Mouse (Mus musculus) thymus, postnatal 10 days (tissue): ENCODE data around the gene Bloc1s4.
A peak's percentile ranks its signal among the peaks of the same experiment; 100 is the strongest.

Source experiments
- DNase-seq, 2 experiments: peaks; one replicate each; pipeline ENCODE4 v3.0.0; 2021; ENCODE audit warnings: low spot score in 2 of 2

Bloc1s4 gene

DNA sequence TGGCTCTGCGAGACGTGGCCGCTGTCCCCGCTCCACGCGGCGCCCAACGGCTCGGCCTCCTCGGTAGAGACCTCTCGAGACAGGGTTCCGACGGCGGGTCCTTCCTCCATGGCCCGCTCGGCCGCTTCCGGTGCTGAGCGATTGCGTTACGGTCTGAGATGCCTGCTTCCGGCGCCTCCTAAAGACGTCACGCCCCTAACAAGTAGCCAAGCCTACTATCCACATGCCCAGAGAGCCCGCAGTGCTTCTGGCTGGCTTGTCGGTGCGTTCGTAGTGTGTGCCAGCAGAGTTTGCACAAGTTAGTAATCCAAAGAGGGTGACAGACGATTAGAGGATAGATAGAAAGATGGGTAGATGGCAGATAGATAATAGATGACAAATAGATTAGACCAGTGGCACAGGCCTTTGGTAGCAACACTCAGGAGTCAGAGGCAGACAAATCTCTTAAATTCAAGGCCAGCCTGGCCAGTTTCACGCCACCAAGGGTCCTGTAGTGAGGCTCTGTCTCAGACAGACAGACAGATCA lies at the start of gene Bloc1s4:
Gene Bloc1s4 (minus strand): TSS at position 115 of the 526 bp plus-strand sequence.
- peak; percentile 75 to 82 for DNase-seq

- DNase-seq = no peak
These were observed 48.8 kb upstream of the Bloc1s4 start for GRCm38 (mm10) chr5:36797291-36797690.

GRCm38 (mm10) chr5:36796296-36797014 lies 48.0 kb upstream of the Bloc1s4 start, which contains the start of gene Mrfap1:
Gene Mrfap1, minus strand, starts transcription at chr5:36796772.
- peak; percentile 90 to 94 for DNase-seq

DNA sequence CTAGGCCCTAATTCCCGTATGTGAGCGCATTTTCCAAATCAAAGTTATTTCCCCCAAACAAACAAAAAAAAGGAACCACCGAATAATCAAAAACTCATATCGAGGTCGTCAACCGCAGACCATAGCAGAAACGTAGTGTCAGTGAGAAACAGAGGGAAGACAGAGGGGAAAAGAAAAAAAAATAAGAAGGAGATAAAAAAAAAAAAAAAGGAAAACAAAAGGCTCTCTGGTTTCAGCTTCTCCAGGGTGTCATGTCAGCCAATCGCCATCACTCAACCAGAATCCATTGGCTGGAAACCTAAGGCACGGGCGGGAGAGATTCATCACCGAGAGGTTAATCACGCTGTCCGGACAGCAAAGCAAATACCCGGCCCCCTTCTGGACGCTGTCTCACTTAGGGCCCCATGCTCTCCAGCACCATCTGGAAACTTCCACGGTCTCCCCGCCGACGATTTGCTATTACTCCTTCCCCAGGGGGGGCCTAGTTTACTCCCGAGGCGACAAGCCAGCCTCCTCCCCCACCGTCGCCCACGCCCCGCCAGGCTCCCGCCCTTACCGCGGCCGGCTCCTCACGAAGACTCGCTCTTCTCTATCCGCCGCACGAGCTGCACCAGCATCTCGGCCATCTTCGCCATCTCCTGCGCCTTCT lies 47.3 kb upstream of the Bloc1s4 start:
- DNase-seq = peak; percentile 54 to 64

DNA sequence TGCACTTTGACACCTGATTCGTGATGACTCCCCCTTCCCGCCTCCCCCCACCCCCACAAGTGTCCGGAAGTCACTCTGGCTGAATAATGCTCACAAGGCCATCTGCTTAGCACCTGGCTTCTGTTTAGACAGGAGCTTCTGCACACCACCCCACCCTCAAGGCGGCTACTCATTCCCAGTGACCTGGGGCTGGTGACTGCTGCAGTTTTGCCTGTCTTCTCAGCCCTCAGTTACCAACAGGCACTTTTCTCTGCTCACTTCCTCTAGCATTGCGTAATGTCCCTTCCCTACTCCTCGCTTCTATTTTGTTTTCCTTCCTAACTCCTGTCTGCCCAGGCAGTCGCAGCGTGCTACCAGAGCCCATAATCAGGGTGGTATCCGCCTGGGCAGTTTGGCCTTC lies 43.4 kb upstream of the Bloc1s4 start:
- DNase-seq = no peak

- DNase-seq = no peak
These were observed 37.6 kb upstream of the Bloc1s4 start for GRCm38 (mm10) chr5:36786052-36786451.

DNA sequence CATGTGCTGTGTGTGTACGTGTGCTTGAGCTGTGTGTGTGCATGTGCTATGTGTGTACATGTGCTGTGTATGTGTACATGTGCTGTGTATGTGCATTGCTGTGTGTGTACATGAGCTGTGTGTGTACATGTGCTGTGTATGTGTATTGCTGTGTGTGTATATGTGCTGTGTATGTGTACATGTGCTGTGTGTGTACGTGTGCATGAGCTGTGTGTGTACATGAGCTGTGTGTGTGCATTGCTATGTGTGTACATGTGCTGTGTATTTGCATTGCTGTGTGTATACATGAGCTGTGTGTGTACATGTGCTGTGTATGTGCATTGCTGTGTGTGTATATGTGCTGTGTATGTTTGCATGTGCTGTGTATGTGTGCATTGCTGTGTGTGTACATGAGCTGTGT lies 31.1 kb upstream of the Bloc1s4 start:
- DNase-seq = no peak

- DNase-seq = no peak
These were observed 30.5 kb upstream of the Bloc1s4 start for GRCm38 (mm10) chr5:36778901-36779300.

GRCm38 (mm10) chr5:36777186-36777585 lies 28.7 kb upstream of the Bloc1s4 start:
- DNase-seq = no peak

- DNase-seq = no peak
These were observed 27.6 kb upstream of the Bloc1s4 start for GRCm38 (mm10) chr5:36776021-36776575.

GRCm38 (mm10) chr5:36775317-36775716 lies 26.9 kb upstream of the Bloc1s4 start:
- DNase-seq = no peak

GRCm38 (mm10) chr5:36772586-36772985 lies 24.1 kb upstream of the Bloc1s4 start:
- DNase-seq = no peak

- no peak for DNase-seq
These were observed 21.2 kb upstream of the Bloc1s4 start for GRCm38 (mm10) chr5:36769603-36770002.

DNA sequence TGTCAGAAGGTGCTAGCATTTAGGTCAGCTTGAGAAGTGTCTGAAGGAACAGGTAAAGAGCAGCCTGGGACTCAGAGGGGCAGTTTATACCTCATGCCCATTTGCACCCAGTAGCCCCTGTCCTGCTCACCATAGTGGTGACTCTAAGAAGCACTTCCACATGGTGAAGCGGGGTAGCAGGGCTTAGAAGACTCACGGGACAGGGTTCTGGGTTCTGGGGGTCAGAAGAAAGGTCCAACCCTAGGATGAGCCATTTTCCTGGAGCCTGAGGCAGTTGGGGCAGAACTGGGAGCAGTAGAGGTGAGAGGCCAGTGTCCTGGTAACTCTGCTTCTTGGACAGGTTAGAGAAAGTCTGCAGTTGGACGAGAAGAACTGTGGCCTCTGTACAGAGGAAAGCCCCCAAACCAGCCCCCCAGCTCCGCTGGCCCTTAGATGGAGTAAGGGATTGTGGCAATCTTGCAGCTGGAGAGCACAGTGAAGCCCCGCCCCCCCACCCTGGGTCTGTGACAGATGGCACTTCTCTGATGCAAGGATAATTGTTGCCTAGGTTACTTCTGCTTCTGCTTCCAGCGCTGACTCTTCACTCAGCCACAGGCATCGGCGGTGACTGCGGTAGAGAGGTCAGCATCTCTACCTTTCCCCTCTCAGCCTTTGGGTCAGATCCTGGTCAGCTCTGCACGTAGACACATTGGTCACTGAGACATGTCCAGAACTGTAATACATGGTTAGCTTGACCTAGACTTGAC lies 18.7 kb upstream of the Bloc1s4 start:
- DNase-seq = no peak

DNA sequence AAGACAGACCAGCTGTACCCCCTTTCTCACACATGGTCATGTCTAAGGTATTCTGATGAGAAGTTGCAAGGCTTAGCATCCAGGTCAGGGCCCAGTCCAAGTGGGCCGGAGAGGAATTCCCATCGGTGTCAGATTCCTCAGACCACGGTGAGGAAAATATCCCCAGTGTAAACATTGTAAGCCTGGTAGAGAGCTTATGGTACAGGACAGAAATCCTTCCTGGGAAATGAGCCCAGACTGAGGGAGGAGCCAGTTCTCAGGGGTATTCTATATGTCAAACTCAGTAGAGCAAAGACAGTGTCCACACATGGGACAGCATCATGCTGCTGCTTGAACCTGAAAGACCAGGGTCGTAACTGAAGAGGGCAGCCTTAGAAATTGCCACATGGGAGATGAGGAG lies 11.4 kb upstream of the Bloc1s4 start:
- no peak for DNase-seq

DNA sequence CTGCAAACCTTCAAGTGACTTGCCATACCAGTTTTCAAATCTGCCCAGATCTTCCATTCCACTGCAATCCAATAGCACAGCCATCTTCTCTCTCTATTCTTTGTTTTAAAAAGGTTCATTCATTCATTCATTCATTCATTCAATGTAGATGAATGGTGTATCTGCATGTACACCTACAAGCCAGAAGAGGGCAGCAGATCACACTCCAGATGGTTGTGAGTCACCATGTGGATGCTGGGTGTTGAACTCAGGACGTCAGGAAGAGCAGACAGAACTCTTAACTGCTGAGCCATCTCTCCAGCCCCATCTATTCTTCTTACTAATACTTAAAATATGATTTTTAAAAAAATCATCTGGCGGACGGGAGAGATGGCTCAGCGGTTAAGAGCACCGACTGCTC lies 8.6 kb upstream of the Bloc1s4 start:
- peak in 1 of 2 experiments; percentile 15 for DNase-seq

GRCm38 (mm10) chr5:36750119-36751078 lies 1.9 kb upstream of the Bloc1s4 start:
- no peak for DNase-seq

DNA sequence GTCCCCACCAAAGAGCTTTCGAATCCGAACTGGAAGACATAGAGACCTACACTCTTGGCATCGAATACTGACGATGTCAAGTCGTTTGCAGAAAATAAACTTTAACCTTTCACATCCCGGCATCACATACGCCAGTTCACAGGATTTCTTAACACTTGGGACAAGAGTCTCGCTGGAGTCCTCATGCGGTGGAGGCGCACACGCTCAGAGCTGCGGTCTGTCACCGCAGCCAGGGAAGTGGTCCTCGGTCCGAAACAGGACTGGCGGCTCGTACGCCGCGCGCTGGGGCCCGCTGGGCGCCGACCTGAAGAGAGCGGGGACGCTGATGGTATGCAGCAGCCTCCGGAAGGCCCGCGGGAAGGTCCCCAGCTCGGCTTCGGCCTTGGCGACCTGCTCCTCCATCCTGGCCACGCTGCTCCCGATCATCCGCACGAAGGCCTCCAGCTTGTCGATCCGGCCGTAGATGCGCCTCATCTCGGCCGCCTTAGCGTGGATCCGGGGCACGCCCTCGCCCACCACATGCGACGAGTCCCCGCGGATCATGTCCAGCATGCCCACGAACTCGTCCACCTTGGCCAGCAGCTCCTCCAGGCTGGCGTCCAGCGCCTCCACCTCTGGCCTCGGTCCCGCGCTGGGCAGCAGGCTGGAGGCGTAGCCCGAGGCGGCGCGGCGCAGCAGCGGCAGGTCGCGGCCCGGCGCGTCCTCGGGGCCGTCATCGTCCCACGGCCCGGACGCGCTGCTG lies 485 bp downstream of the Bloc1s4 start:
- DNase-seq = peak in 1 of 2 experiments; percentile 11

- DNase-seq = no peak
These were observed 1.4 kb downstream of the Bloc1s4 start for GRCm38 (mm10) chr5:36747071-36747470.
